Mouse (Mus musculus) heart, adult 2 months (tissue): ENCODE data around the gene 2010300C02Rik. TPM values are rescaled to one million over a fixed set of nuclear protein-coding genes. Genes with fewer than 3 reads are reported as not detected.
A peak's percentile ranks its signal among the peaks of the same experiment; 100 is the strongest.

Source experiments
- DNase-seq, 2 experiments: peaks; one replicate each; pipeline ENCODE4 v3.0.0; 2021
- H3K27ac ChIP-seq: fragments of 200-600 bp; 2 replicates; pipeline ENCODE4 v1.8.1; 2022
- H3K27me3 ChIP-seq: fragments of 200-500 bp; 2 replicates; pipeline ENCODE4 v1.6.1; 2012; ENCODE audit warnings: mild to moderate bottlenecking, low read length, inconsistent platforms, mixed read lengths; ENCODE audit not compliant: control insufficient read depth, insufficient read depth
- H3K36me3 ChIP-seq: fragments of 200-500 bp; 2 replicates; pipeline ENCODE4 v1.6.1; 2012; ENCODE audit warnings: low read length, inconsistent platforms; ENCODE audit not compliant: control insufficient read depth, insufficient read depth
- H3K4me1 ChIP-seq: fragments of 200-500 bp; 2 replicates; pipeline ENCODE4 v1.6.1; 2011; ENCODE audit warnings: low read length; ENCODE audit not compliant: control insufficient read depth, insufficient read depth
- H3K4me3 ChIP-seq: fragments of 200-600 bp; 2 replicates; pipeline ENCODE4 v1.8.1; 2022
- H3K79me2 ChIP-seq: fragments of 200-500 bp; replicated peaks from 2 replicates; pipeline ENCODE4 v1.6.1; 2012; ENCODE audit warnings: mild to moderate bottlenecking, inconsistent platforms, low read length, moderate library complexity, mixed read lengths; ENCODE audit not compliant: control insufficient read depth, insufficient read depth
- H3K9ac ChIP-seq: fragments of 200-500 bp; 2 replicates; pipeline ENCODE4 v1.6.1; 2012; ENCODE audit warnings: low read depth, mild to moderate bottlenecking, control low read depth, inconsistent platforms, low read length, mixed read lengths
- CTCF ChIP-seq: fragments of 200-600 bp; IDR thresholded peaks from 2 replicates; pipeline ENCODE4 v1.8.1; 2022; ENCODE audit warnings: antibody characterized with exemption, mild to moderate bottlenecking, moderate library complexity
- EP300 ChIP-seq: fragments of 200-500 bp; IDR thresholded peaks from 2 replicates; pipeline ENCODE4 v1.6.1; 2011; ENCODE audit warnings: low read depth, low read length, control low read depth; ENCODE audit not compliant: insufficient read depth
- POLR2A ChIP-seq: fragments of 200-500 bp; IDR thresholded peaks from 2 replicates; pipeline ENCODE4 v1.6.1; 2011; ENCODE audit warnings: mild to moderate bottlenecking, low read depth, low read length, control low read depth; ENCODE audit not compliant: insufficient read depth
- WGBS: fragments of 180-500 bp; shearing (Covaris S2); methylation state at CpG from one replicate; pipeline ENCODE4 v1.1.7; 2018; 5-methylcytosine and 5-hydroxymethylcytosine counted together
- intact Hi-C: fragments of 180-260 bp; cut with DNase I; formaldehyde crosslinking; loops from one replicate; pipeline ENCODE4 v1.15.1; 2025
- polyA plus RNA-seq: library from polyadenylated mRNA; depleted of rRNA; stranded (reverse); fragments of >200 nt; gene quantifications from 2 replicates; pipeline ENCODE4 v1.2.3, GENCODE M21; 2012
- total RNA-seq, 2 experiments: library from RNA; stranded (reverse); gene quantifications; 2 replicates each; pipeline ENCODE4 v1.2.3; 2021

The 2010300C02Rik gene
- total and polyA plus RNA-seq, 3 experiments: 0.55 to 1.1 (median 0.60) TPM

DNA sequence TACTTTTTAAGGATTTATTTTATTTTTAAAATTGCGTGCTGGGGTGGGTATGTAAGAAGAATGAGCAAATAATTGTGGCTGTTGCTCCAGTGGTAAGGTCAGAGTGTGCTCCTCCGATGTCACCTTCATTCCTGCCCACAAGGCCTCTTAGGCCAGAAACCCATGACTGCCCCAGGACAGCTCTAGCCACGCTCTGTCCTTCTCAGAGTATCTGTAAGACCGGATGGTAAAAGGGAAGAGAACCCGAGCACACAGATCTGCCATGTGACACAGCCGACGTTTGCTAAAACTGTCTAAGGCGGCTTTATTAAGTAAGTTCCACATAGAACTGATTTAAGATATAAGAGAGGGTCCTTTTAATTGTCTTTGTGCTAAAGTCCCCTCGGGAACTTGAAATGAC is 81.3 kb downstream of the 2010300C02Rik start:
- 68% methylated on average over 9 of the region's 9 CpGs for WGBS
- H3K27ac ChIP-seq: no peak overlapping the region; the same call in 1 of the 2 replicates
- intact Hi-C loops: no loop called here

GRCm38 (mm10) chr1:37637571-37637970 is 82.3 kb downstream of the 2010300C02Rik start:
- Histone ChIP-seq H3K9ac (no peak overlapping the region), H3K36me3 (no peaks in the 10 kb centered on the region), H3K27me3 (no peaks in the 10 kb centered on the region), H3K4me3 (no peak overlapping the region), H3K79me2 (no peaks in the 10 kb centered on the region), H3K27ac (no peak overlapping the region), H3K4me1 (peaks cover 12% of the 10 kb centered on the region)
- 59% methylated on average over 11 of the region's 11 CpGs for WGBS
- TF ChIP-seq POLR2A (no peak), EP300 (no peak), CTCF (no peak)
- no peak for DNase-seq
- intact Hi-C loops: no loop called here

More for the DNA sequence above, 81.3 kb downstream of the 2010300C02Rik start:
- H3K36me3 ChIP-seq: no peaks in the 10 kb centered on the region
- H3K4me1 ChIP-seq: peaks cover 5% of the 10 kb centered on the region
- TF ChIP-seq EP300: no peak
- no peak for TF ChIP-seq CTCF
- no peak for TF ChIP-seq POLR2A
- no peak overlapping the region for H3K9ac ChIP-seq
- H3K79me2 ChIP-seq: no peaks in the 10 kb centered on the region
- peak overlapping the region; percentile 25 for H3K4me3 ChIP-seq
- no peak for DNase-seq
- H3K27me3 ChIP-seq: no peaks in the 10 kb centered on the region

DNA sequence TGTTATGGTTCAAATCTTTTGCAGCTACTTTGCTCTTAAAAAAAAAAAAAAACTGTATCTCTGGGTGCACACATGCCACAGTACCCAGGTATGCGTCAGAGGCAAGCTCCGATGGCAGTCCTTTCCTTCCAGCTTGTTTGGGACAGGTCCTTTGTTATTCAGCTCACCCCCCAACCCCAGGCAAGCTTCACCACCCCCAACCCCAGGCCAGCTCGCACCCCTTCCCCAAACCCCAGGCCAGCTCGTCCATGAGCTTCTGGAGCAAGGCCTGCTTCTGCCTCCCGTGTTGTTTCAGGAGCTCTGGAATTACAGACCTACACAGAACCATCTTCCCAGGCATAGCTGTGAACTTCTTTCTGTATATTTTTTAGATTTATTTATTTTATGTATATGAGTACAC is 83.1 kb downstream of the 2010300C02Rik start:
- no peak for TF ChIP-seq EP300
- no peak for TF ChIP-seq CTCF
- TF ChIP-seq POLR2A: no peak
- no peak for DNase-seq
- intact Hi-C loops: no loop called here
- Histone ChIP-seq H3K36me3 (no peaks in the 10 kb centered on the region), H3K4me1 (peaks cover 15% of the 10 kb centered on the region), H3K79me2 (no peaks in the 10 kb centered on the region), H3K9ac (no peak overlapping the region), H3K4me3 (no peak overlapping the region), H3K27ac (no peak overlapping the region), H3K27me3 (no peaks in the 10 kb centered on the region)
- 94% methylated on average over 5 of the region's 5 CpGs for WGBS

DNA sequence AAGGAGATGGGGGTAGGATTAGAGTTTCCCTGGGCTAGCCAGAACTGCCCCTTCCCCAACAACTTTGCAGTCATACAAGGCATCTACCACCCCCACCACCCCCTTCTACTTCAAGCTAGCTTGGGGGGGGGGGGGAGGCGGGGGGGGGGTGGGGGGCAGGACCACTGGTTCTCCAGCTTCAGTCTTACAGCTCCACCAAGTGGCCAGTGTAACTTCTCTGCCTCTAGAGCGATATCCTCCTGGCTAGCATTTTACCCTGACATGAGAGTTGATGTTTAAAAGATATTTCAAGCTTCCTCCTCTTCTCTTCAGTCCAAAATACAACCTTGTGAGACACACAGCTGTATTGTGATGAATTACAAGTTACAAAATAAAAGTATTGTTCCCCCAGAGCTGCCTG is 83.7 kb downstream of the 2010300C02Rik start:
- WGBS: 45% methylated on average over 2 of the region's 2 CpGs
- Histone ChIP-seq H3K27me3 (no peaks in the 10 kb centered on the region), H3K9ac (no peak overlapping the region), H3K4me3 (no peak overlapping the region), H3K36me3 (no peaks in the 10 kb centered on the region), H3K27ac (no peak overlapping the region), H3K4me1 (peaks cover 15% of the 10 kb centered on the region), H3K79me2 (no peaks in the 10 kb centered on the region)
- peak in 1 of 2 experiments; percentile 52 for DNase-seq
- intact Hi-C loops: no loop called here
- TF ChIP-seq CTCF: peak; percentile 67
- no peak for TF ChIP-seq POLR2A
- no peak for TF ChIP-seq EP300

GRCm38 (mm10) chr1:37635716-37636115 is 84.2 kb downstream of the 2010300C02Rik start:
- Histone ChIP-seq H3K27ac (no peak overlapping the region), H3K79me2 (no peaks in the 10 kb centered on the region), H3K9ac (no peak overlapping the region), H3K36me3 (no peaks in the 10 kb centered on the region), H3K27me3 (no peaks in the 10 kb centered on the region), H3K4me3 (no peak overlapping the region), H3K4me1 (peaks cover 15% of the 10 kb centered on the region)
- no peak for TF ChIP-seq CTCF
- no peak for TF ChIP-seq POLR2A
- no peak for TF ChIP-seq EP300
- whole genome bisulfite sequencing: 74% methylated on average over 7 of the region's 7 CpGs
- no peak for DNase-seq
- intact Hi-C loops: loop anchor here (2.0 kb wide), 2 partner anchors 165 to 363 kb away; no protein-coding TSS in a partner anchor

- Histone ChIP-seq H3K27me3 (no peaks in the 10 kb centered on the region), H3K27ac (no peak overlapping the region), H3K4me3 (no peak overlapping the region), H3K36me3 (no peaks in the 10 kb centered on the region), H3K9ac (no peak overlapping the region), H3K4me1 (peaks cover 15% of the 10 kb centered on the region), H3K79me2 (no peaks in the 10 kb centered on the region)
- peak; percentile 43 to 64 for DNase-seq
- TF ChIP-seq POLR2A (no peak), EP300 (peak; percentile 74; the same call in 1 of the 2 replicates), CTCF (peak; percentile 97)
- intact Hi-C loops: loop anchor here (2.0 kb wide), 2 partner anchors 164 to 362 kb away; no protein-coding TSS in a partner anchor
- WGBS: 26% methylated on average over 4 of the region's 4 CpGs
Measured at GRCm38 (mm10) chr1:37634658-37635057, 85.2 kb downstream of the 2010300C02Rik start.
